Mouse (Mus musculus): Measurements from ENCODE around the gene Gp9.
A peak's percentile ranks its signal among the peaks of the same experiment; 100 is the strongest.

Gene Gp9

GRCm38 (mm10) chr6:87777842-87778241 lies at the start of gene Gp9:
Gp9 (plus strand) TSS chr6:87778072.
- DNase-seq: no peak

- no peak for DNase-seq
Observed at GRCm38 (mm10) chr6:87728102-87728501, 49.8 kb upstream of the Gp9 start.

DNA sequence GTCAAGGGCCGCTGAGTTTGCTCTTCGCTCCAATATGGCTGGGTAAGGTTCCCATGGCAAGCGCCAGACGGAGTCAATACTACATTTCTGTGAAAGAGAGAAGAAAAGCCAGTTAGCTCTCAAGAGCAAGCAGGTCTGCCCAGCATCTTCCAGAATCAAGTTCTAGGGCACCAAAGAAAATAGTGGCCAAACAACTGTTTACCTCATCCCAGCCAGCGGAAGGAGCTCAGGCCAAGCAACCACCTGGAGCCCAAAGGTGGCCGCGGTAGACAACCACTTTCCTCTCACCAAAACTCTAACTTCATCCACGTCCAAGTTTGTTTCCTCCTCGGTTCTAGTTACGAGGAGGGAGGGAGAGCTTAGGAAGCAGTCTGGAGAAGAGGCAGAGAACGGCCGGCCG lies 47.7 kb upstream of the Gp9 start:
- no peak for DNase-seq

- no peak for DNase-seq
Observed at GRCm38 (mm10) chr6:87730591-87731462, 47.0 kb upstream of the Gp9 start, which contains the start of gene Efcc1. Efcc1 (plus strand) TSS chr6:87730869.

GRCm38 (mm10) chr6:87731463-87732095 lies 46.3 kb upstream of the Gp9 start:
- DNase-seq: no peak

GRCm38 (mm10) chr6:87732151-87733011 lies 45.5 kb upstream of the Gp9 start:
- DNase-seq: no peak

DNA sequence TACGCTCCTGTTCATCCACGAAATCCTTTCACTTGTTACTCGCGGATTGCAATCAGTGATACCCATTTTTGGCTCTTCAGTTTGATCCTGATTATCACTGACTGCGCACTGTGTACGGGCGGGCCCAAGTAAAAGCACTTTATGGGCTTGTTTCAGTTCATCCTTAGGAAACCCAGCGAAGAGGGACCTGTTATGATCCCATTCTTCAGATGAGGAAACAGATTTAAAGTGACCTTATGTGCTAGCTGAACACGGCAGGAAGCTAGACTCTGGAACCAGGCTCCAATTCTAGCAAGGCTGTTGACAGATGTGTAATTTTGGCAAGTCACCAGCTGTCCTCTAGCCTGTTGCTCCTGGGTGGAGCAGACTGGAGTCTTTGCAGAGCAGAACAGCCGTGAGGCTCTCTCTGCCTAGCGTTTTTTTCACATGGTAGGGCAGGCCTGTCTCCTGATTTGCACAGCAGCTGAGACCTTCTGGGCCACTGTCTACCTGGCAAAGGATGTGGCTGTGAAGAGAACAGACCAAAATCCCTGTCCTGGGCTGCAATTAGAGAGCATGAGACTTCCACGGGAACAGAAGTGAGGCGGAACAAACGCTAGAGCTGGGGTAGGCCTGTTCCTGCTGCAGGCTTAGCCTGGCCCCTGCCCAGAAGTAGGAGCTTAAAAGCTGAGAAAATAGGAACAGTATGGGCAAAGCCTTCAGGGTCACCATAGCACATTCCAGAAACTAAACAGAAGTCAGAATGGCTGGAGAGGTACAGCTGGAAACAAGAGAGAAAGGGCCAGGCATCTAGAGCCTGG lies 44.5 kb upstream of the Gp9 start:
- DNase-seq: no peak

DNA sequence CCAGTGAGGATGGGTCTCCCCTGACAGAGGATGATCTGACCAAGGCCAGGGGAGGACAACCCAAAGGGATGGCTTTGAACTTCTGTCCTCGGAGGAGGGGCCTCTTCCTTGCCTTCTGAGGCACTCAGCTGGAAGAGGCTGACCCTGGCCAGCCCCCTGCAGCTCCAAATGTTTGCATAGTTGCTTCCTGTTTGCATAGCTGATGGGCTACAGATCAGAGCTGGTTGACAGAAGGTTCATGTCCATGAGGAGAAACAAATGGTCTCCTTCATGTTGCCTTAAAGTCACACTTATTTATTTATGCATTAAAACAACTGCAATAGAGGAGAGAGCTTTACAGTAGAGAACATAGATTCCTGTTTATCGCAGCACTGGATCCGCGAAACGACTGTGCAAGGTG lies 43.7 kb upstream of the Gp9 start:
- DNase-seq: no peak

GRCm38 (mm10) chr6:87736923-87737322 lies 40.9 kb upstream of the Gp9 start:
- DNase-seq: no peak

DNA sequence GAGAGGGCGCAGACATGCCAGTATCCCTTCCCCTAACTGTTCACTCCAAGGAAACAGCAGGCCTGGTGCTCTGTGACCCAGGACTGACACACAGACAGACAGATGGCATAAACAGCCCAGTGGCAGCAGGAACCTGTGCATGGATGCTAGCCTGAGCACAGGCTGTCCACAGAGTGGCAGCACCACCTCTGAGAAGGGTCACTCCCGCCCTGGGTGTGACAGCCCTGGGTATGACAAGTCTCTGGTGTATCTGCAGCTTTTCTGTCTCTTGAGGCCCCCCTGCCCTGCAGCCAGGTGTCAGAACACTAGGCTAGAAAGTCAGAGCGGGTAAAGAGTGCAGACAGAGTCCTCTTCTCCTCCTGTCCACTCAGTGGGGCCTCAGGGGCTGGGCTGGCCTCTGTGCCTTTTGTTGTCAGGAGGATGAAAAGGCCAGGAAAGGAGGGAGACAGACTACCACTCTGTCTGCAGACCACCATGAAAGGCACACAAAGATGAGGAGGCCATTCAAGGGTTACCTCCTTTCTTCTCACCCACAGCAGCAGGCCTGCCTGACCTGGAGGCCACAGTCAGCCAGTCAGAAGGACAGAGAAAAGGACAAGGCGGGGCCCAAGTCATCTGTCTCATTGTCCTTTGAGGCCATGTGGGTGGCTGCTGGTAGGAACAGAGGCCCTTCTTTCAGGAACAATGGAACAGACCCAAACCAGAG lies 39.8 kb upstream of the Gp9 start:
- DNase-seq: no peak

- no peak for DNase-seq
Observed at GRCm38 (mm10) chr6:87739898-87740297, 38.0 kb upstream of the Gp9 start.

- DNase-seq: no peak
Observed at GRCm38 (mm10) chr6:87740496-87740895, 37.4 kb upstream of the Gp9 start.

DNA sequence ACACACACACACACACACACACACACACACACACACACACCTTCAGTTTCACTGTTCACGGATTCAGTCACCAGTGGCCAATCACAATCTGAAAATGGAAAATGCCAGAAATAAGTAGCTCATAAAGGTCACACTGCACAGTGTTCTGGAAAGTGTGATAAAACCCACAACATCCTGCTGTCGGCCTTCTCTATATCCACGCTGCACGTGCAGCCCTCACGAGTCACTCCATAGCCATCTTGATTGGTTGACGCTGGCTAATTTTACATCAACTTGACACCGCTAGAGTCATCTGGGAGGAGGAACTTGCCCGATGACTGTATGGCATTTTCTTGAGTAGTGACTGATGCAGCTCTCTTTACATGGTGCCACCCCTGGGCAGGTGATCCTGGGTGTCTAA lies 35.9 kb upstream of the Gp9 start:
- no peak for DNase-seq

- DNase-seq: peak; percentile 19
Observed at GRCm38 (mm10) chr6:87742804-87743203, 35.1 kb upstream of the Gp9 start.

GRCm38 (mm10) chr6:87743281-87743680 lies 34.6 kb upstream of the Gp9 start:
- no peak for DNase-seq

DNA sequence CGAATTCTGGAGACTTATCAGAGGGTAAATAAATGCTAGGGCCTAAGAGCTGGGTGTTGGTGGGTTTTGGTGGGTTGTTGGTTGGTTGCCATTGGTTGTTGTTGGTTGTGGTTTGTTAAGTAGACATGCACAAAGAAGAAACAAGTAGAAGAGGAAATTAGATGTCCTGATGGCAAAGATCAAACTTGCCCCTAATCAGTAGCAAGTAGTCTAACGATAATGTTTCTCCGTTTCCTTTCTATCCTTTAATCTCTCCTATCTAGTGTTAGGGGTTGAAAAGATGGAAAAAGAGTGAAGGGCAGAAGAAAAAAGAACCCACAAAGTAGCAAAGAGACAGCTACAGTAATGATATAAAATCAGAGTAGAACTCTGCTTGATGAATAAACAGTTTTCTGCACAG lies 33.2 kb upstream of the Gp9 start:
- DNase-seq: no peak

DNA sequence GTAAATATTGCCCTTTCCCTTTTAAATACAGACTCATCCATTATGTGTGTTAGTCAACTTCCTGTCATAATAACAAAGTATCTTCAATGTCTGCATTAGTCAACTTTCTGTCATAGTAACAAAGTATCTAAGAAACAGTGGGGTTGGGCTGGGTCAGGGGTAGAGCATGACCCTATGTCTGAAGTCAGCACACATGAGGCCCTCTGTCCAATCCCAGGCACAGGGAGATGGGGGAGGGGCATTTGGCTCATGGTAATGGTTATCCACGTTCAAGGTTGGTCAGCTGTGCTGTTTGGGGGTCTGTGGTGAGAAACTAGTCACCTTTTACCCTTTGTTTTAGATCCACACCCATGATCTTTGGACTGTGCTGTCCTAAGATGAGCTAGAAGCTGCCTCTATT lies 32.6 kb upstream of the Gp9 start:
- DNase-seq: no peak

DNA sequence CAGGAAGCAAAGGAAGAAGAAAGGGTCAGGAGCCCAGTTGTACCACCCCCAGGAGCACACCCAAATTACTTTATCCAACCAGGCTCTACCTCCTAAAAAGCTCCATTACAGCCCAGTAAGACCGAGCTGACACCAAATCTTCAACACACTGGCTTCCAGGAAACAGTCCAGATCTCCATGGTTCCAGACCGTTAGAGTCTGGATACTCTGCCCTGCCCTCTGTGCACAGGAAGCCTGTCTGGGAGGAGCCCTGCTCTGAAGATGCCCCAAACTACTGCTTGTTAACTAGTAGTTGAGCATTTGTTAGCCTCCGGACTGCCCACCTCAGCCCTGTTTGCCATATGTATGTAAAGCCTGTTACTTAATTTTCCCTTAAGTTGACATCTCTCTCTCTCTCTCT lies 31.8 kb upstream of the Gp9 start:
- DNase-seq: no peak

GRCm38 (mm10) chr6:87746849-87747248 lies 31.0 kb upstream of the Gp9 start:
- no peak for DNase-seq

DNA sequence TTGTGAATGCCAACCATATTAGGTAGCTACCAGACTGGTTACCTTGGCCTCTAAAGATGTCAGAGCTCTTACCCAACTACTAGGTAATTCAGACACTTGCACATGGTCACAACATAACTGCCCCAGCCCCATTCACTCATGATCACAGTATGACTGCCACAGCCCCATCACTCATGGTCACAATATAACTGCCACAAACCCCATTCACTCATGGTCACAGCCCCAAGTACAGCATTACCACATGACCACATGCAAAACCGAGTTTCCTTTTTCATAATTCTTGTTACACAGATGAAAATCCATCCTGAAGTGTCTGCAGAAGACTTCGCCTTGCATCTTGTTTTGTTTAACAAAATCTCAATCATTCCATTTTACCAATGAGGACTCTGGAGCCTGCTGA lies 29.8 kb upstream of the Gp9 start:
- DNase-seq: no peak

- DNase-seq: no peak
Observed at GRCm38 (mm10) chr6:87748531-87748930, 29.3 kb upstream of the Gp9 start.

Measured in thymus, postnatal 14 days (tissue).